Mouse (Mus musculus): ENCODE data around the gene Olig3. TPM values are rescaled to one million over a fixed set of nuclear protein-coding genes. Genes with fewer than 3 reads are reported as not detected.

Olig3 gene
- total and polyA plus RNA-seq, 3 experiments = not detected

- Histone ChIP-seq H3K36me3 (ENCODE audit: control insufficient read depth in 1 of 2, insufficient read depth in 2 of 2, low read length in 2 of 2) (no peaks in the 10 kb centered on the region), H3K9me3 (replicated peaks; ENCODE audit: insufficient read depth, low read length) (no peaks in the 10 kb centered on the region), H3K9ac (ENCODE audit: control insufficient read depth, low read depth, low read length, poor library complexity, severe bottlenecking) (no peak overlapping the region), H3K4me3 (ENCODE audit: control insufficient read depth in 1 of 2, insufficient read depth in 1 of 2, low read depth in 2 of 2, low read length in 2 of 2) (no peak overlapping the region), H3K4me1 (ENCODE audit: control insufficient read depth in 1 of 2, insufficient read depth in 2 of 2, low read length in 2 of 2) (no peaks in the 10 kb centered on the region), H3K27me3 (ENCODE audit: control insufficient read depth in 1 of 2, insufficient read depth in 2 of 2, low read length in 2 of 2) (no peaks in the 10 kb centered on the region), H3K27ac (ENCODE audit: control insufficient read depth, low read depth, low read length) (no peak overlapping the region), H3K79me2 (ENCODE audit: control insufficient read depth, insufficient read depth, low read length, poor library complexity) (no peaks in the 10 kb centered on the region)
- TF ChIP-seq USF2 (IDR thresholded peaks at IDR 0.05; ENCODE audit: borderline replicate concordance in 1 of 2, insufficient read depth in 1 of 2, low read depth in 1 of 2, low read length in 2 of 2) (no peak), RCOR1 (IDR thresholded peaks at IDR 0.05; ENCODE audit: low read depth, low read length) (no peak), ZMIZ1 (IDR thresholded peaks at IDR 0.05; ENCODE audit: low read depth, low read length) (no peak), NELFE (IDR thresholded peaks at IDR 0.05; ENCODE audit: low read depth, low read length) (no peak), ETS1 (IDR thresholded peaks at IDR 0.05; ENCODE audit: low read depth, low read length) (no peak), SIN3A (IDR thresholded peaks at IDR 0.05; ENCODE audit: low read length) (no peak), GABPA (IDR thresholded peaks at IDR 0.05; ENCODE audit: low read depth, low read length) (no peak), ZKSCAN1 (IDR thresholded peaks at IDR 0.05; ENCODE audit: low read depth, low read length) (no peak), ZC3H11A (IDR thresholded peaks at IDR 0.05; ENCODE audit: low read depth, low read length) (no peak), MAZ (IDR thresholded peaks at IDR 0.05; ENCODE audit: low read depth, low read length) (no peak), KAT2A (conservative IDR thresholded peaks at IDR 0.05; ENCODE audit: low read depth, low read length) (no peak), JUND (IDR thresholded peaks at IDR 0.05; ENCODE audit: low read depth, low read length) (no peak)
- no peak for DNase-seq (ENCODE audit: low read depth, low spot score)
These were observed 15.9 kb downstream of the Olig3 start for GRCm38 (mm10) chr10:19372263-19372662.

GRCm38 (mm10) chr10:19373797-19374196 lies 17.5 kb downstream of the Olig3 start:
- Histone ChIP-seq H3K27ac (ENCODE audit: control insufficient read depth, low read depth, low read length) (no peak overlapping the region), H3K27me3 (ENCODE audit: control insufficient read depth in 1 of 2, insufficient read depth in 2 of 2, low read length in 2 of 2) (no peaks in the 10 kb centered on the region), H3K9ac (ENCODE audit: control insufficient read depth, low read depth, low read length, poor library complexity, severe bottlenecking) (no peak overlapping the region), H3K4me3 (ENCODE audit: control insufficient read depth in 1 of 2, insufficient read depth in 1 of 2, low read depth in 2 of 2, low read length in 2 of 2) (no peak overlapping the region), H3K79me2 (ENCODE audit: control insufficient read depth, insufficient read depth, low read length, poor library complexity) (no peaks in the 10 kb centered on the region), H3K36me3 (ENCODE audit: control insufficient read depth in 1 of 2, insufficient read depth in 2 of 2, low read length in 2 of 2) (no peaks in the 10 kb centered on the region), H3K4me1 (ENCODE audit: control insufficient read depth in 1 of 2, insufficient read depth in 2 of 2, low read length in 2 of 2) (no peaks in the 10 kb centered on the region), H3K9me3 (replicated peaks; ENCODE audit: insufficient read depth, low read length) (no peaks in the 10 kb centered on the region)
- no peak for DNase-seq (ENCODE audit: low read depth, low spot score)
- no peak for TF ChIP-seq TAL1 (IDR thresholded peaks at IDR 0.05; ENCODE audit: low read length)
- TF ChIP-seq SMC3 (IDR thresholded peaks at IDR 0.05; ENCODE audit: low read depth, low read length) = no peak
- no peak for TF ChIP-seq ELF1 (IDR thresholded peaks at IDR 0.05; ENCODE audit: low read depth, low read length)
- TF ChIP-seq USF1 (IDR thresholded peaks at IDR 0.05; ENCODE audit: low read depth, low read length) = no peak
- TF ChIP-seq POLR2AphosphoS2 (IDR thresholded peaks at IDR 0.05; ENCODE audit: low read length) = no peak
- no peak for TF ChIP-seq GATA1 (IDR thresholded peaks at IDR 0.05; ENCODE audit: low read depth, low read length)

Measured in MEL (cell line).